Mouse (Mus musculus) left cerebral cortex, postnatal 25 days (tissue): ENCODE data around the gene Olfr483. TPM values are rescaled to one million over a fixed set of nuclear protein-coding genes. Genes with fewer than 3 reads are reported as not detected.

ENCODE experiments used
- DNase-seq, 2 experiments: peaks; one replicate each; pipeline ENCODE4 v3.0.0; 2022; ENCODE audit warnings: low spot score in 2 of 2, mixed read lengths in 1 of 2
- intact Hi-C: fragments of 180-260 bp; cut with DNase I; formaldehyde crosslinking; loops from one replicate; pipeline ENCODE4 v1.15.1; 2025
- total RNA-seq, 2 experiments: library from RNA; stranded (reverse); gene quantifications; 2 replicates each; pipeline ENCODE4 v1.2.3; 2021

The Olfr483 gene
- not detected for total RNA-seq

DNA sequence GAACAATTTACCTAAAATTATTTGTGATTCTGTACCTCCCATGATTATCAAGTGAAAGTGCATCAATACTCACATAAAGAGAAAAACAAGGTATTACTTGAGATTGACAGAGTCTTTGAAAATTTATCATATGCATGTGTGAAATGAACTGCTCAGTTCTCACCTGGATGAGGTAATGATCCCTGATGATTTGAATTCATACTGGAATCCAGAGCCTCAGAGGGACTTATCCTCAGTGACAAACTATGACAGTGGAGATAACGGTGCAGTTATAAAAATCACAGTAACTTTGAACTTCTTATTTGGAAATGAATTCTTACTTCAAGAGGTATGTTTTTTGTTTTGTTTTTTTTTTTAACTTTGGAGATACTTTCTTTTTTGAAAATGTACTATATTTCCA is at the start of gene Olfr483:
Gene Olfr483 (plus strand): TSS at position 301 of the 400 bp plus-strand sequence.
- intact Hi-C loops = no loop called here
- DNase-seq = no peak

DNA sequence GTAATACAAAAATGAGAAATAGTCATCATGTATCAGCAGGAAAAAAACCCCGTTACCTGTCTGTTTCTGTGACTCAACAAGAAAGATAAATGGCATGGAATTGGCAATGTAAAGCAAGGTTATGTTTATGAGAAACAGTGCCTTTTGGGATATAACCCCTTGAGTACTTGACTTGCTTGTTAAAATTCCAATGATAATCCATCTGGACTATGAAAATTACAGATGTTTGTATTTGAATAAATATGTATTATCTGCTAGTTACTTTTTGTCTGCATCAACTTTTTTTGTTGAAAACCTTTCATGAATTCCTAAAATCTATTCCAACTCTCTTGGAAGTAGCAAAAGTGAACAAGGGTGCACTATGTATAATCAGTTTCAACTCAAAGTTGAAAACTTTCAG is 33.4 kb upstream of the Olfr483 start, which contains the start of gene Olfr480:
Gene Olfr480 (minus strand): TSS at position 101 of the 400 bp plus-strand sequence.
- DNase-seq = no peak
- intact Hi-C loops = no loop called here

DNA sequence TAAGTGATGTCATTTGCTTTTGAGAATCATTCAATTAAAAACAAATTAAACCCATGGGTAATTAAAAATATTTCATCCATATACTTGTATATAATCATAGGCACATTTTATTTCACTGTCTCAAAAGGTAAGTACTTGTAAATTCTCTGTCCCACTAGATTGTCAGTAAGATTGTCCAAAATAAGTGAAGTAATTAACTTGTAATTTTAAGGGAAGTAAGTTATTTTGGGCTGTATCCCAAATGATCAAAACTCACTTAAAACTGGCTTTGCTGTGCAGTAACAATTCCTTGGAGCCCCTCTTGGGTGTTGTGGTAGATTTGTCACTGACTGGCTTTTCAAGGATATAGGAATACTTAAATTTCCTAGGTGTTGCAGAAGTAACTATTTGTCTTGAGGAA is 21.1 kb upstream of the Olfr483 start, which contains the start of gene Olfr481:
Gene Olfr481 (plus strand): TSS at position 301 of the 400 bp plus-strand sequence.
- intact Hi-C loops = no loop called here
- DNase-seq = no peak

DNA sequence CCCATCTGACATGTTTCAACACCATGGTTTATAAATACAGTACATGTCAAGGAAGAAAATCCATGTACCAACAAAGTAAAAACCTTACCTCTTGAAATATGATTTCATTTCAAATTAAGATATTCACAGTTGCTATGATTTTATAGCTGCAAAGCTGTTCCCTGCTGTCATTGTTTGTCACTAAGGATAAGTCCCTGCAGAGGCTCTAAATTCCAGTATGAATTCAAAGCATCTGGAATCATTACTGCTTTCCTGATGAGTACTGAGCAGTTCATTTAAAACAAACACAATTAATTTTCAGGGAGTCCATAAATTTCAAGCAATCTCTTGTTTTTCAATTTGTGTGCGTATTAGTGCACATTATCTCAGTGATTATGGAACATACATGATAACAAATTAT is 3.2 kb upstream of the Olfr483 start, which contains the start of gene Olfr482:
Gene Olfr482 (minus strand): TSS at position 101 of the 400 bp plus-strand sequence.
- intact Hi-C loops = no loop called here
- DNase-seq = no peak

DNA sequence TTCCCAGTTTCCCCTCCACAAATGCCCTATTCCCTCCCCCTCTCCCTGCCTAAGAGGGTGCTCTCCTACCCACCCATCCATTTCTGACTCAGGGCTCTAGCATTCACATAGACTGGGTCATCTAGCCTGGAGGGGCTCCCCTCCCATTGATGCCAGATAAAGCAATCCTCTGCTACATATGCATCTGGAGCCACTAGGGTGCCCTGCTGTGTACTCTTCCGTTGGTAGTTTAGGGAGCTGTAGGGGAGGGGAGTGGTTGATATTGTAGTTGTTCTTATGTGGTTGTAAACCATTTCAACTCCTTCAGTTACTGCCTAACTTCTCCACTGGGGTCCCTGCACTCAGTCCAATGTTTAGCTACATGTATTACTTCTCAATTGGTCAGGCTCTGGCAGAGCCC is 20.0 kb downstream of the Olfr483 start:
- no peak for DNase-seq
- intact Hi-C loops = no loop called here

DNA sequence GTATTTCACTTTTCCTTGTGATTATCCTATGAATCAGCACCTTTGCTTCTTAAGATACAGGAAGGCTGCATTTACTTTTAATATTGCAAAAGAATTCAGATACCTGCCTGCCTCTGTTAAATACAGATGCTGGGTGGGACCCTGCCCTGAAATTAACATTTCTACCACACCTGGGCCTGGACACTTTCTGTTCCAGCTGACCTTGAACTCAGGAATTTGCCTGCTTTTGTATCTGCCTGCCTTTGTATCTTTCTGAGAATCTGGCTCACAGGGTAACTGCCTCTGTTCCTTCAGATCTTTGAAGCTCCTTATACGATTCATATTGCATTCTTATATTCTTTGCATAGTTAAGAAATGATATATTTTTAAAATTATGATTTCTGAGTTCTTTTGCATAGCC is 20.8 kb downstream of the Olfr483 start:
- no peak for DNase-seq
- intact Hi-C loops = no loop called here

DNA sequence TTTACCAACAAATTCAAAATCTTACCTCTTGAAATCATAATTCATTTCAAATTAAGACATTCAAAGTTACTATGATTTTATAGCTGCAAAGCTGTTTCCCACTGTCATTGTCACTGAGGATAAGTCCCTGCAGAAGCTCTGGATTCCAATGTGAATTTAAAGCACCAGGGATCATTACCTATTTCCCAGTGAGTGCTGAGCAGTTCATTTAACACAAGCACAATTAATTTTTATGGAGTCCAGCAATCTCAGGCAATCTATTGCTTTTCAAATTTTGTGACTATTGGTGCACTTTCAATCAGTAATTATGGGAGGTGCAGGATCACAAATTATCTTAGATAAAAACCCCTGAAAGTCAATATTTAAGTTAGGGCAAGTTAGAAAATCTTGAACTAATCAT is 26.7 kb downstream of the Olfr483 start, which contains the start of gene Olfr484:
Gene Olfr484 (minus strand): TSS at position 101 of the 400 bp plus-strand sequence.
- intact Hi-C loops = no loop called here

More for the DNA sequence above, 26.7 kb downstream of the Olfr483 start, which contains the start of gene Olfr484:
- DNase-seq = no peak

Other genes starting within 250 kb of the Olfr483 start
- not detected for gene Olfr472, start 202.9 kb upstream of the Olfr483 start, total RNA-seq
- gene Olfr473, start 170.4 kb upstream of the Olfr483 start, total RNA-seq = not detected
- not detected for gene Olfr474, start 146.2 kb upstream of the Olfr483 start, total RNA-seq
- not detected for gene Olfr476, start 136.0 kb upstream of the Olfr483 start, total RNA-seq
- gene Olfr477, start 114.2 kb upstream of the Olfr483 start, total RNA-seq = not detected
- gene Olfr478, start 66.9 kb upstream of the Olfr483 start, total RNA-seq = not detected
- gene Olfr479, start 50.2 kb upstream of the Olfr483 start, total RNA-seq = not detected
- gene Olfr480, start 33.5 kb upstream of the Olfr483 start, total RNA-seq = not detected
- gene Olfr481, start 21.0 kb upstream of the Olfr483 start, total RNA-seq = not detected
- 1 to 10 TPM; 1.6 to 1.9 TPM for gene Olfr482, start 3.3 kb upstream of the Olfr483 start, total RNA-seq
- gene Olfr484, start 26.6 kb downstream of the Olfr483 start, total RNA-seq = not detected
- gene Olfr485, start 59.0 kb downstream of the Olfr483 start, total RNA-seq = not detected
- not detected for gene Olfr486, start 71.9 kb downstream of the Olfr483 start, total RNA-seq
- gene Olfr487, start 113.8 kb downstream of the Olfr483 start, total RNA-seq = not detected
- not detected for gene Olfr488, start 157.5 kb downstream of the Olfr483 start, total RNA-seq
- gene Olfr490, start 188.1 kb downstream of the Olfr483 start, total RNA-seq = not detected
- not detected for gene Olfr491, start 212.6 kb downstream of the Olfr483 start, total RNA-seq
- gene Olfr492, start 222.8 kb downstream of the Olfr483 start, total RNA-seq = not detected
- gene Olfr493, start 246.1 kb downstream of the Olfr483 start, total RNA-seq = not detected